Mouse (Mus musculus) limb, embryonic 11.5 days (tissue): ENCODE measurements around the gene Zfp772. TPM values are rescaled to one million over a fixed set of nuclear protein-coding genes. Genes with fewer than 3 reads are reported as not detected.

Experiments used
- polyA plus RNA-seq: library from polyadenylated mRNA; unstranded; fragments of >200 nt; fragmentation: Nextera tagmentation; extraction: Ambion mirVana; gene quantifications from 2 replicates; pipeline ENCODE4 v1.2.1, GENCODE M21; 2014

Zfp772 gene
- polyA plus RNA-seq, 1 experiment from 2014 or later = 12.8 TPM

Other genes with a start within 250 kb of the Zfp772 start
- not detected in 2 replicates for gene Aurkc, start 214.7 kb downstream of the Zfp772 start, polyA plus RNA-seq
- 13.4 and 14.8 TPM in 2 replicates for gene Zfp954, start 88.5 kb downstream of the Zfp772 start, polyA plus RNA-seq
- 2.6 and 3.5 TPM in 2 replicates for gene Zfp773, start 73.2 kb downstream of the Zfp772 start, polyA plus RNA-seq
- 4.1 and 4.8 TPM in 2 replicates for gene Zfp418, start 38.7 kb downstream of the Zfp772 start, polyA plus RNA-seq
- 0.20 and 0.35 TPM in 2 replicates for gene Vmn2r29, start 37.3 kb upstream of the Zfp772 start, polyA plus RNA-seq
- 2.5 and 2.6 TPM in 2 replicates for gene Gm45844, start 68.3 kb upstream of the Zfp772 start, polyA plus RNA-seq
- gene Clcn4, start 90.9 kb upstream of the Zfp772 start, polyA plus RNA-seq = 28.5 and 29.8 TPM in 2 replicates
- gene Vmn2r30, start 127.6 kb upstream of the Zfp772 start, polyA plus RNA-seq = not detected in 2 replicates
- not detected in 2 replicates for gene Gm45783, start 164.6 kb upstream of the Zfp772 start, polyA plus RNA-seq
- gene Vmn2r31, start 189.7 kb upstream of the Zfp772 start, polyA plus RNA-seq = not detected in 2 replicates